Mouse (Mus musculus) G1E (cell line): ENCODE results near the gene Clec11a.

Source experiments
- CTCF ChIP-seq: IDR thresholded peaks from 2 replicates; pipeline ENCODE4 v1.5.1; 2012; ENCODE audit warnings: low read depth, low read length, inconsistent platforms, mixed read lengths
- GATA1 ChIP-seq: IDR thresholded peaks from 2 replicates; pipeline ENCODE4 v1.6.1; 2012; ENCODE audit warnings: borderline replicate concordance, low read length, inconsistent platforms, mixed read lengths
- GATA2 ChIP-seq: IDR thresholded peaks from 2 replicates; pipeline ENCODE4 v1.6.1; 2012; ENCODE audit warnings: low read depth, low read length, inconsistent platforms, borderline replicate concordance
- POLR2AphosphoS5 ChIP-seq: IDR thresholded peaks from 2 replicates; pipeline ENCODE4 v1.6.1; 2012; ENCODE audit warnings: low read depth, low read length, inconsistent platforms; ENCODE audit not compliant: insufficient replicate concordance
- TAL1 ChIP-seq: conservative IDR thresholded peaks from 2 replicates; pipeline ENCODE4 v1.6.1; 2012; ENCODE audit warnings: low read depth, low read length, inconsistent platforms, mixed read lengths

- TF ChIP-seq CTCF (no peak), GATA1 (no peak), POLR2AphosphoS5 (no peak), TAL1 (no peak), GATA2 (no peak)
Observed at GRCm38 (mm10) chr7:44351881-44352749, 45.4 kb upstream of the Clec11a start.
